Mouse (Mus musculus) kidney, embryonic 15.5 days (tissue): ENCODE data around the gene Reps1. TPM values are rescaled to one million over a fixed set of nuclear protein-coding genes. Genes with fewer than 3 reads are reported as not detected.

Experiments
- ATAC-seq: fragments of 200-750 bp; cut with Nextera tagmentation; replicated peaks from 2 replicates; pipeline ENCODE4 v1.8.0; 2017; ENCODE audit warnings: moderate TSS enrichment; ENCODE audit not compliant: low FRiP score
- H3K27ac ChIP-seq: fragments of 300-500 bp; sonication (generic); 2 replicates; pipeline ENCODE4 v1.5.1; 2015; ENCODE audit warnings: mild to moderate bottlenecking, inconsistent platforms
- H3K27me3 ChIP-seq: fragments of 300-500 bp; sonication (generic); 2 replicates; pipeline ENCODE4 v1.6.1; 2015; ENCODE audit warnings: inconsistent platforms
- H3K36me3 ChIP-seq: fragments of 300-500 bp; sonication (generic); 2 replicates; pipeline ENCODE4 v1.6.1; 2015; ENCODE audit warnings: inconsistent platforms
- H3K4me1 ChIP-seq: fragments of 300-500 bp; sonication (generic); 2 replicates; pipeline ENCODE4 v1.6.1; 2015; ENCODE audit warnings: inconsistent platforms
- H3K4me2 ChIP-seq: fragments of 300-500 bp; sonication (generic); 2 replicates; pipeline ENCODE4 v1.6.1; 2015; ENCODE audit warnings: moderate library complexity, mild to moderate bottlenecking, inconsistent platforms
- H3K4me3 ChIP-seq: fragments of 300-500 bp; sonication (generic); replicated peaks from 2 replicates; pipeline ENCODE4 v1.5.1; 2015; ENCODE audit warnings: mild to moderate bottlenecking, inconsistent platforms
- H3K9ac ChIP-seq: fragments of 300-500 bp; sonication (generic); 2 replicates; pipeline ENCODE4 v1.6.1; 2015; ENCODE audit warnings: mild to moderate bottlenecking, inconsistent platforms
- H3K9me3 ChIP-seq: fragments of 300-500 bp; sonication (generic); replicated peaks from 2 replicates; pipeline ENCODE4 v1.6.1; 2016; ENCODE audit warnings: inconsistent platforms
- WGBS: fragments of 180-500 bp; shearing (Covaris S2); methylation state at CpG from one replicate; pipeline ENCODE4 v1.1.7; 2015; ENCODE audit warnings: mixed read lengths; 5-methylcytosine and 5-hydroxymethylcytosine counted together
- polyA plus RNA-seq: library from polyadenylated mRNA; unstranded; fragments of >200 nt; fragmentation: Nextera tagmentation; extraction: Ambion mirVana; gene quantifications from 2 replicates; pipeline ENCODE4 v1.2.1, GENCODE M21; 2015

Reps1 gene
- polyA plus RNA-seq, 1 experiment from 2014 or later = 15.3 TPM

DNA sequence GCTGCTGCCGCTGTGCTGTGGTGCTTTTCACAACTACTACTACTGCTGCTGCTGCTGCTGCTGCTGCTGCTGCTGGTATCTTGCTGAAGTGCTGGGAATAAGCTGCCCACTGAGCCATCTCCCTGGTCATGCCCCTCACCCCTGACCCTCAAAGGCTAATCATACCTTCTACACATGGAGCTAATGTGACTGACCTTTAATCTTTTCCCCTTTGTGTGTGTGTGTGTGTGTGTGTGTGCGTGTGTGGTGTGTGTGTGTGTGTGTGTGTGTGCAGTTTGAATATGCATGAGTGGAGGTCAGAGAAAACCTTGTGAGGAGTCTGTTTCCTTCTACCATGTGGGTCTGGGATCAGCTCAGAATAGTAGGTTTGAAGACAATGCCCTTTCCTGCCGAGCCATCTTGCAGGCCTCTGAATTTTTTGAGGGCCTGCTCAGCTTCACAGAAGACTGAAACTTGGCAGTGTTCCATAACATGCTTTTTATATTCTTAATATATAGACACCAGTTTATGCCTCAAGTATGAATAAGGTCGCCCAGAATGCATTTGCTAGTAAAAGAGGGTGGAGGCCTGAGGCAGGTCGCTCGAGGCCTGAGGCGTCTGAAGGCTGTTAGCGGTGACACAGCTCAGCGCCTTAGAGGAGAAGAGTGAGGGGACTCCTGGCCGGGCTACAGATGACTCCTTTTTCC, 12.2 kb downstream of the Reps1 start:
- whole genome bisulfite sequencing = 51% methylated on average over 10 of the region's 10 CpGs
- ATAC-seq = peak; percentile 70

DNA sequence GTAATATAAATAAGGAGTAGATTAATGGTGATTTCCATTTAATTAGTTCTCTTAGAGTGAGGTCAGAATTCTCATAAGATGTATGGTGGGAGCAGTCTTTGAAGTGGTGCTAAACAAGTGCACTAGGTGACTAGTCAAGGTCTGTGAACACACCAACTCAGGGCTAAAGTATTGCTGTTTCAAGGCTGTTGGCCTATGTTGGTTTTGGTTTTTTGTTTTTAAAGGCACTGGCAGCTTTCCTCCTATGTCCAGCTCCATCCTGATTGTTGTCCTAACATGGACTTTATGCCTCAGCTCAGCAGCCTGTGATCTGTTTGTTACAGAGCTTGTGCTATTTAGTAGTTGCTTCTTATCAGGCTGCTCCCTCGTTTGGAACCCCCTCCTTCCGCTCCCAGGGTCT, 13.2 kb downstream of the Reps1 start:
- ATAC-seq = no peak
- Histone ChIP-seq H3K27me3 (no peaks in the 10 kb centered on the region), H3K9me3 (no peaks in the 10 kb centered on the region), H3K36me3 (no peaks in the 10 kb centered on the region), H3K4me1 (peaks cover 47% of the 10 kb centered on the region), H3K9ac (no peak overlapping the region), H3K27ac (no peak overlapping the region), H3K4me3 (no peak overlapping the region), H3K4me2 (no peak overlapping the region)
- 75% methylated on average over 2 of the region's 2 CpGs for WGBS

More for the DNA sequence above, 12.2 kb downstream of the Reps1 start:
- Histone ChIP-seq H3K36me3 (no peaks in the 10 kb centered on the region), H3K9me3 (no peaks in the 10 kb centered on the region), H3K4me2 (no peak overlapping the region), H3K4me3 (no peak overlapping the region), H3K27me3 (no peaks in the 10 kb centered on the region), H3K9ac (no peak overlapping the region), H3K27ac (peak overlapping the region; percentile 60), H3K4me1 (peaks cover 41% of the 10 kb centered on the region)

DNA sequence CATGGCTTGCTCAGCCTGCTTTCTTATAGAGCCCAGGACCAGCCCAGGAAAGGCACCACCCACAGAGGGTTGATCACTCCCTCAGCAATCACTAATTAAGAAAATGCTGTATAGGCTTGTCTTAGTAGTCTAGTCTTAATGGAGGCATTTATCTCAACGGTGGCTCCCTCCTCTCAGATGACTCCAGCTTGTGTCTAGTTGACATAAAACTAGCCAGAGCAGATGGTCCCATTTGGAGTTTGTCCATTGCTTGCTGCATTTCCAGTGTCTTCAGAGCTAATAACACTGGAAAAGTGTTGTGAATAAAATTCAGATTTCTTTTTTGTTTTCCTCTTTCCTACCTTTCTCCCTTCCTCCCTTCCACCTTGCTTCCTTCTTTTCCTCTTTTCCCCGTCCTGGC, 13.9 kb downstream of the Reps1 start:
- H3K36me3 ChIP-seq = no peaks in the 10 kb centered on the region
- H3K4me2 ChIP-seq = no peak overlapping the region
- no peak for ATAC-seq
- WGBS = 56% methylated on average over 2 of the region's 2 CpGs
- no peak overlapping the region for H3K9ac ChIP-seq
- no peak overlapping the region for H3K27ac ChIP-seq
- no peaks in the 10 kb centered on the region for H3K27me3 ChIP-seq
- H3K4me1 ChIP-seq = peaks cover 51% of the 10 kb centered on the region
- H3K4me3 ChIP-seq = no peak overlapping the region
- H3K9me3 ChIP-seq = no peaks in the 10 kb centered on the region

DNA sequence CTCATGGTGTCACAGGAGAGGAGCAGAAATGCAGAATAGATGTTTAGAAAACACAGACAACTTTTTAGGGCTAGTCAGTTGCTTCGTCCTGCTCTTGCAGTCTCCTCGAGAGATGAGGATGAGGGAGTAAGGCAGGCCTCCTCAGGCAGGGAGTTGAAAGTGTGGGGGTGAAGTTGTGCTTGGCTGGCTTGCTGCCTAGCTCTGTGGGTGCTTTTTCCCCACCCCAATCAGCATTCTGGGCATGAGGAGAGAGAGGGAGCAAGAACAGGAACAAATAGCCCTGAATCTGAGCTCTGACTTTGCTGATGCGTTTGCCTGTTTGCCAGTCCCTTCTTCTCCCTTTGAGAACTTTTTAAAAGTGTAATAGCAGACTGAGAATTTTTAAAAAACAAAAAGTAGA, 14.5 kb downstream of the Reps1 start:
- H3K27me3 ChIP-seq = no peaks in the 10 kb centered on the region
- H3K27ac ChIP-seq = peak overlapping the region; percentile 37; the same call in 1 of the 2 replicates
- H3K4me2 ChIP-seq = no peak overlapping the region
- no peak for ATAC-seq
- no peaks in the 10 kb centered on the region for H3K36me3 ChIP-seq
- no peaks in the 10 kb centered on the region for H3K9me3 ChIP-seq
- no peak overlapping the region for H3K9ac ChIP-seq
- H3K4me1 ChIP-seq = peaks cover 51% of the 10 kb centered on the region
- WGBS = 58% methylated on average over 3 of the region's 3 CpGs
- H3K4me3 ChIP-seq = no peak overlapping the region

DNA sequence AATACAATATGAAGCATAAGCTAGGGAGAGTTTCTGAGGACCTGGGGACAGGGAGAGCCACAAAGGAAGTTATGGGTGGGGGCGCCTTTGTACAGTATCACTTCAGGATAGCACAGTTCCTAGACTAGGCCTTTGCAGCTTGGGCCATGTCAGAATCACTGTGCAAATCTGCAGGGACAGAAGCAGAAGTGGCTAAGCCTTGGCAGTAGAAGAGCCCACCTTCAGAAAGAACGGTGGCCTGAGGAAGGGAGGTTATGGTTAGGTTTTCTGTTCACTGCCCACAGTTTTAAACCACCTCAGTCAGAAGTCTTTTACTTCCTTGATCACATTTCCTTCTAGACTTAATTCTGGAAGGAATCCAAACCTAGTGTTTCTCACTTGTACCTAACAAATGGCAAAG, 15.0 kb downstream of the Reps1 start:
- 70% methylated on average over 2 of the region's 2 CpGs for WGBS
- no peak overlapping the region; the same call in 1 of the 2 replicates for H3K27ac ChIP-seq

DNA sequence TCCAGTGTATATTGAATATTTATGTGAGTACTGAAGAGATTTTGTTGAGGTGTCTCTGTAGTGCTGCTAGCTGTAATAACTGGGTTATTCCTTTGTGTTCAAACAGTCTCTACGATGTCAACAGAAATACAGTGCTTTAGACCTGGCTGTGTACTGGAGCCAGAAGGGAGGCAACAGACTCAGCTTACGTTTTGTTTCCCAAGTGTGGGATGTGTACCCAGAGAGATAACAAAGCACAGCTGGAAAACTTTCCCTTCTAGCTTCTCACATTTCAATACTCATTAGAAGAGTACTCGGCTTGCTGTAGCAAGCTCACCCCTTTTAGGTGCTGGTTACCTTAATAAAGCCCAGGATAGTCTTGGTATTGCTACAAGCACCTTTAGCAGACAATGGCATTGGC, 17.2 kb downstream of the Reps1 start:
- Histone ChIP-seq H3K9ac (no peak overlapping the region), H3K27ac (no peak overlapping the region), H3K4me1 (peaks cover 35% of the 10 kb centered on the region), H3K36me3 (no peaks in the 10 kb centered on the region), H3K4me2 (no peak overlapping the region), H3K27me3 (no peaks in the 10 kb centered on the region), H3K9me3 (no peaks in the 10 kb centered on the region), H3K4me3 (no peak overlapping the region)
- 37% methylated on average over 3 of the region's 3 CpGs for WGBS
- no peak; the same call in 1 of the 2 replicates for ATAC-seq

More for the DNA sequence above, 15.0 kb downstream of the Reps1 start:
- Histone ChIP-seq H3K27me3 (no peaks in the 10 kb centered on the region), H3K9ac (no peak overlapping the region), H3K4me3 (no peak overlapping the region), H3K4me2 (no peak overlapping the region), H3K4me1 (peaks cover 51% of the 10 kb centered on the region), H3K36me3 (no peaks in the 10 kb centered on the region), H3K9me3 (no peaks in the 10 kb centered on the region)
- ATAC-seq = no peak

DNA sequence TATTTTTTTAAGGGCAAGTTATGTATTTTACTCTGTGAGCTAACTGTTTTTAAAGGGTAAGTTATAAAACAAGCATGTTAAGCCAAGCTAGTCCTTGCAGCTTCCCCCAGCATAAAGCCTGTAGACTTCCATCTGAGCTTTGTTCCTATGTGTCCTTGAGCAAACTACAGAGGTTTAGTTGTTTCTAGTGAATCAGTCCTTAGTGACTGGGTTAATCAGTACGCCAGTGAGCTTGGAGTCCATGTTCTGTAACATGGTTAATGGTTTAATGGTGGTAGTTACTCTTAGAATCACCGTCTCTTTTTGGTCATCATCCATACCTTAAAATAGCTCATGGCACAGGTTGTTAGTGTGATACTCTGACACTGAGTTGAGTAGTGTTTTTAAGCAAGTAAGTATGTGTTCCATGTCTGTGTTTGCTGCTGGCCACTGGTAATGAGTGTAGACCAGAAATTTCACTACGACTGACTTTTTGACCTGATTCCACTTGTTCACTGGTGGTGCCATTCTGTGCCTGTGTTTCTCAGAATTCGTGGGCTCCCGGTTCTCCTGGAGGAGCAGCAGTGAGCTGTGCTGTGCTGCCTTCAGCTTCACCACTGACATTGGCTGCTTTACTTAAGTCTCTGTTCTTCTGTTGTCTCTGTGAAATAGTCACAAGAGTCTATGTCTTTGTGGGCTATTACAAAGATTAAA, 18.9 kb downstream of the Reps1 start:
- Histone ChIP-seq H3K4me1 (peaks cover 21% of the 10 kb centered on the region), H3K9ac (no peak overlapping the region), H3K9me3 (no peaks in the 10 kb centered on the region), H3K36me3 (no peaks in the 10 kb centered on the region), H3K27ac (peak overlapping the region; percentile 43; the same call in 1 of the 2 replicates), H3K4me3 (no peak overlapping the region), H3K27me3 (no peaks in the 10 kb centered on the region), H3K4me2 (no peak overlapping the region)
- WGBS = 76% methylated on average over 5 of the region's 5 CpGs
- ATAC-seq = peak; percentile 62; the same call in 1 of the 2 replicates

DNA sequence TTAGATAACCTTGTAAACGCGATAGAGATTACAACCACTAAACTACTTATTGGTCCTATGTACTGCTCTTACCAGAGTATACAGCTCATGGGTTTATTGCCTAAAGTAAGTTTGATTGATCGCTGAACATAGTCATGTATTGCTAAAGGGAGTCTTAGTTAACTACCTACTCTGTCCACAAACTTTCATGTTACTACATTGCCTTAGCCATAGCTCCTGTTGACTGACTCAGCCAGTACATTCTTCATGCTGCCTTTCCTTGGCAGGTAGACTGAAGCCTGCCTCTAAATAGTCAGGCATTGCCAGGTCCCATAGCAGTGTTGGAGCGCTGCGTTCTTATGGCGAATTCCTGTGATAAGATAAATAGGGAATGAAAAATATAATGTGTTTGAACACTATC, 20.2 kb downstream of the Reps1 start:
- Histone ChIP-seq H3K4me2 (no peak overlapping the region), H3K4me1 (peaks cover 13% of the 10 kb centered on the region), H3K27ac (no peak overlapping the region), H3K36me3 (no peaks in the 10 kb centered on the region), H3K27me3 (no peaks in the 10 kb centered on the region), H3K4me3 (no peak overlapping the region), H3K9ac (no peak overlapping the region), H3K9me3 (no peaks in the 10 kb centered on the region)
- WGBS = 93% methylated on average over 6 of the region's 6 CpGs
- ATAC-seq = no peak

DNA sequence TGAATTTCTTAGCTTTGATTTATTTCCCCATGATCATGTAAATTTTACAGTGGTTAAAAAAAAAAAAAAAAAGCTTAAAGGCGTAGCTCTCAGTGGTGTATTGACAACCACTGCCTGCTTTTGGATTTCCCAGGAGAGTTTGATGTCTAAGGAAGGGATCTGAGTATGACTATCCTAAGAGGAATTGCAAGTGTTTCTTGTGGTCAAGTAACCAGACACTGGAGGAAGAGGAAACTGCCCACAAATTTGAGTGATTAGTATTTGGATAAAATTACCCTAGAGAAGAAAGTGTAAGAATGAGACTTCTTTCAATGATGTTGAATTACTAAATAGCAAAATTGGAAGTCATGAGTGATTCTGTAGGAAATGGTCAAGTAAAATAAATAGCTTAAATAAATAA, 25.9 kb downstream of the Reps1 start:
- Histone ChIP-seq H3K4me2 (no peak overlapping the region), H3K4me1 (0 out of 2 replicates have a peak, but pooled peaks cover 5% of the 10 kb centered on the region), H3K27me3 (no peaks in the 10 kb centered on the region), H3K9me3 (no peaks in the 10 kb centered on the region), H3K27ac (no peak overlapping the region), H3K9ac (no peak overlapping the region), H3K36me3 (peaks cover 11% of the 10 kb centered on the region; the same call in 1 of the 2 replicates), H3K4me3 (no peak overlapping the region)
- no peak for ATAC-seq
- 70% methylated on average over 1 of the region's 1 CpGs for WGBS

DNA sequence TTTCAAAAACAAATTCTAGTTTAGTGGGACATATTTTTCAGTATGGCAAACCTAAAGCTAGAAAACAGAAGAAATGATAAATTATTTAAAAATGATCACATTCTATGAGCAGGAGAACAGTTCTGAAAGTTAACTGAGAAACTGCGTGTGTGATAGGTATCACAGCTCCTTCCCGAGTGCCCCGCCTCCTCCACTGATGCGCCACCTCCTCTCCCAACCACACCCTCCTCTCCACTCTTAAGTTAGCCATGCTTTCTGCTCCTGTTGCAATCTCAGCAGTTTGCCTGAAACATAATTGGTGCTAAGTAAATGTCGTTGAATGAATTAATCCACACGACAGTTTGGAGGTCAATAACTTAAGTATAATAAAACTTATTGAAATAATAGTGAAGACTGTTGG, 27.1 kb downstream of the Reps1 start:
- WGBS = 95% methylated on average over 6 of the region's 6 CpGs
- no peak overlapping the region for H3K27ac ChIP-seq
- H3K27me3 ChIP-seq = no peaks in the 10 kb centered on the region
- H3K4me1 ChIP-seq = 0 out of 2 replicates have a peak, but pooled peaks cover 5% of the 10 kb centered on the region
- ATAC-seq = no peak
- H3K4me2 ChIP-seq = no peak overlapping the region
- peaks cover 15% of the 10 kb centered on the region; the same call in 1 of the 2 replicates for H3K36me3 ChIP-seq
- H3K9me3 ChIP-seq = no peaks in the 10 kb centered on the region
- no peak overlapping the region for H3K4me3 ChIP-seq
- H3K9ac ChIP-seq = no peak overlapping the region

DNA sequence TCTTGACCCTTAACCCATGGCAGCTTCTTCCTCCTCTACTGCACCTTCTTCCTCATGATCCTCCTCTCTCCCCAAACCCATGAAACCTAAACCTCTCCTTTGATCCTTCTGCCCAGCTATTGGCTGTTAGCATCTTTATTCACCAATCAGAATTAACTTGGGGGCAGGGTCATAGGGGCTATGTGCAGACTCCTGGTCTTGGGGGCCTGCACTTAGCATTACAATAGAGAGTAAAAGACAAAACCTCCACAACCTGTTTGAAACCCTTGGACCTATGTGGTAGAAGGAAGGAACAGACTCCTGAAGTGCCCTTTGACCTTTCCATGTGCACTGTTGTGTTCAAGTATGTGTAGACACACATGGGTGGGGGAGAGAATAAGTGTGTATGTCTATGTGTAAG, 35.0 kb downstream of the Reps1 start:
- no peaks in the 10 kb centered on the region for H3K4me1 ChIP-seq
- no peak overlapping the region for H3K9ac ChIP-seq
- no peak overlapping the region for H3K27ac ChIP-seq
- no peaks in the 10 kb centered on the region for H3K9me3 ChIP-seq
- no peak for ATAC-seq
- no peak overlapping the region for H3K4me3 ChIP-seq
- H3K27me3 ChIP-seq = no peaks in the 10 kb centered on the region
- H3K36me3 ChIP-seq = peaks cover 50% of the 10 kb centered on the region
- H3K4me2 ChIP-seq = no peak overlapping the region

DNA sequence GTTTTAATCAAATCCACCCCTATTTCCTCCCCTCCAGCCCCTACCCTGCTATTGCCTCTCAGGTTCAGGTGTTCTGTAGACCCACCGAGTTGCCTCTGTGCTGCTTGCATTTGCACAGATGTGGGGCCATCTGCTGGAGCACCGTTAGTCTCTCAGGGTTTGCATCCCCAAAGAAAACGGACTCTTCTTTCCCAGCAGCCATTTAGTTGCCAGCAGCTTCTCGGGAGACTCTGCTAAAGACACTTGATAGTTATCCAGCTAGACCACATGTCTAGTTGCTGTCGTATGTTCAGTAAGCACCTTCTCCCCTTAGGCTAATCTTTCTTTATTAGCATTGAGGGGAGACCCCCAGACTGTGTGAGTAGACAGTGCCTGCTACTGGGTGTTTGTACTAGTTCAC, 46.5 kb downstream of the Reps1 start:
- no peak overlapping the region for H3K9ac ChIP-seq

More for the DNA sequence above, 46.5 kb downstream of the Reps1 start:
- no peak overlapping the region for H3K4me2 ChIP-seq
- no peak overlapping the region for H3K27ac ChIP-seq
- H3K4me1 ChIP-seq = no peaks in the 10 kb centered on the region
- peaks cover 39% of the 10 kb centered on the region for H3K36me3 ChIP-seq
- H3K9me3 ChIP-seq = no peaks in the 10 kb centered on the region
- H3K27me3 ChIP-seq = no peaks in the 10 kb centered on the region
- ATAC-seq = no peak
- H3K4me3 ChIP-seq = no peak overlapping the region
- 44% methylated on average over 5 of the region's 5 CpGs for WGBS
